Mouse (Mus musculus): Measurements from ENCODE around the gene Caskin1. TPM values are rescaled to one million over a fixed set of nuclear protein-coding genes. Genes with fewer than 3 reads are reported as not detected.

The Caskin1 gene
- polyA plus RNA-seq, 1 experiment from 2014 or later = 0.84 TPM

DNA sequence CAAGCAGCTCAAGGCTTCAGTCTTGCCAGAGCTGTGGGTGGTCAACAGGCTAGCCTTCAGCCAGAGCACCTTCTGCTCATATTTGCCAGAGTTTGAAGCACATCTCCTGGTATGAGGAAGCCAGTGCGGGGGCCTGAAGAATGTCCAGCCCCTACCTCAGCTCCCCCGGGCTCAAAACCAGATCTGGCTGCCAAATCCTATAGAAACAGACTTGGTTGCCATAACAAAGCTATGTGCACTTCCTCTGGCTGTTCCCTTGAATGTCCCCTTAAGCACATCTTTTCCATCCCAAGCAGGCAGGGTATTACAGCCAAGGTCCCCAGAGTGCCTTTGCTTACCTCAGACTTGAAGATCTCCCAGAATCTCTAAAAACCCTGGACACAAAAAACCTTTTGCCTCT, 36.3 kb downstream of the Caskin1 start:
- 57% methylated on average over 2 of the region's 2 CpGs for WGBS
- peak overlapping the region; percentile 41; the same call in 1 of the 2 replicates for H3K9ac ChIP-seq (ENCODE audit: low read length)
- H3K36me3 ChIP-seq (ENCODE audit: control insufficient read depth, insufficient read depth, low read length) = no peaks in the 10 kb centered on the region; the same call in 1 of the 2 replicates
- H3K9me3 ChIP-seq (ENCODE audit: control insufficient read depth, low read length) = no peaks in the 10 kb centered on the region
- ATAC-seq (ENCODE audit: low FRiP score, low TSS enrichment) = no peak
- DNase-seq (ENCODE audit: low spot score) = no peak
- peak overlapping the region; percentile 35; the same call in 1 of the 2 replicates for H3K27ac ChIP-seq (replicated peaks)
- H3K4me2 ChIP-seq (replicated peaks; ENCODE audit: low read depth) = no peak overlapping the region
- no peak for TF ChIP-seq EP300 (optimal IDR thresholded peaks at IDR 0.05)
- TF ChIP-seq CTCF (IDR thresholded peaks at IDR 0.05; ENCODE audit: low read depth) = no peak
- H3K4me1 ChIP-seq (replicated peaks; ENCODE audit: control insufficient read depth, insufficient read depth) = peaks cover 8% of the 10 kb centered on the region
- no peaks in the 10 kb centered on the region for H3K27me3 ChIP-seq (ENCODE audit: control insufficient read depth, insufficient read depth, low read length)
- no peak overlapping the region for H3K4me3 ChIP-seq (ENCODE audit: low read depth, low read length)

DNA sequence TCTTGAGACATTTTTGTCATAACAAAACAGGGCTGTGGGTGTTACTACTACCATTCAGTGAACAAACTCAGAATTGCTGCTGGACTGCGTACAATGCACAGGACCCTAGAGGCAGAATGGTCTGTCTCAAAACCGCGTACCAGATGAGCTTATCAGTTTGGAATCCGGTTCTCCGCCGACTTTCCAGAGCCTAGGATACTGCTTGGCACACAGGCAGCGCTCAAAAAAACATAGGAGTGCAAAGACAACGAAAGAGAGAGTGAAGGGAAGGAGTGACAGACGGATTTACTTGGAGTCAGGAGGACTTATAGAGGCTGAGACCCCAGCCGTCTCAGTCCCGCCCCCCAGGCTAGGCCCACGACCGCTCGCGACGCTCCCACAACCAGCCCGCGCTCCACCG, 38.9 kb downstream of the Caskin1 start:
- peak overlapping the region; percentile 62 for H3K4me2 ChIP-seq (replicated peaks; ENCODE audit: low read depth)
- no peak for ATAC-seq (ENCODE audit: low FRiP score, low TSS enrichment)
- H3K27me3 ChIP-seq (ENCODE audit: control insufficient read depth, insufficient read depth, low read length) = no peaks in the 10 kb centered on the region
- 1% methylated on average over 19 of the region's 19 CpGs for WGBS
- no peaks in the 10 kb centered on the region for H3K9me3 ChIP-seq (ENCODE audit: control insufficient read depth, low read length)
- H3K9ac ChIP-seq (ENCODE audit: low read length) = peak overlapping the region; percentile 89
- peaks cover 3% of the 10 kb centered on the region; the same call in 1 of the 2 replicates for H3K36me3 ChIP-seq (ENCODE audit: control insufficient read depth, insufficient read depth, low read length)
- H3K4me3 ChIP-seq (ENCODE audit: low read depth, low read length) = peak overlapping the region; percentile 91
- H3K27ac ChIP-seq (replicated peaks) = peak overlapping the region; percentile 87
- TF ChIP-seq EP300 (optimal IDR thresholded peaks at IDR 0.05) = no peak
- no peak for TF ChIP-seq CTCF (IDR thresholded peaks at IDR 0.05; ENCODE audit: low read depth)
- peaks cover 13% of the 10 kb centered on the region for H3K4me1 ChIP-seq (replicated peaks; ENCODE audit: control insufficient read depth, insufficient read depth)
- no peak for DNase-seq (ENCODE audit: low spot score)

DNA sequence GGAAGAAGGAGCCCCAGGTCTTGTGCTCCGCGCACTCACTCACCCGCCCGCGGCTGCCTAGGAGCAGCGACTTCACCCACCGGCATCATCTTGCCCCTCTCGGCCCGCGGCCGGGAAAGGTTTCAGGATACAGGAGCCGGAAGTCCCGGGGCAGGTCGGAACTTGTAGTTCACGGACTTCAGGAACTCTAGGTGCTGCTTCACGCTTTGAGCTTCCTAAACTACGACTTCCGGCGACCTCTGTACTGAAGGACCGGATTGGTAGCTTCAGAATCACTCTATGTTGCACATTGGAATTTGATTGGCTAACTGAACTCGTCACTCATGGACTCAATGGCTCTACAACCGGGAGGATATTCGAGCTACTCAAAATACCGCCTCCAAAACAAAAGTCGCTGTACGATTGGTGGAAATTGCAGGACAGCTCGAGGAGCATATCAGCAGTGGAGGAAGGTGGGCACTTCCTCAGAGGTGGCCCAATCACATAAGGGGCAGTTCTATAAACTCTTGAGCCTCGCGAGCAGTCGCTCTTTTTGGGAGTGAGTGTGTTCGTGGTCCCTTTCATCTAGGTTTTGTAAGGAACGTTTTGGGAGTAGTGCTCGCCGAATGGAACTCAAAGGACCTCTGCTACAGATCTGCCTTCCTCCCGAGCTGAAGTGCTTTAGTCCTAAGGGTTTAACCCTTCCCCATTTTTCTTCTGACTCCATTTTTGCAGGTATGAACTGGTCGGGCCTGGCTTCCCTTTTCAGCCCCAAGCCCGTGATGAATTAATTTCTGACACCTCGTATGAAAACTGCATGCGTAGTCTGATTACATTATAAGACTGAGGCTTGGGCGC, 39.5 kb downstream of the Caskin1 start, which contains the start of gene Traf7:
Gene Traf7, minus strand, starts transcription at position 216 of the 837 bp plus-strand sequence.
- under 1% methylated on average over 40 of the region's 40 CpGs for WGBS
- DNase-seq (ENCODE audit: low spot score) (peak; percentile 93), ATAC-seq (ENCODE audit: low FRiP score, low TSS enrichment) (peak; percentile 99)
- no peaks in the 10 kb centered on the region for H3K27me3 ChIP-seq (ENCODE audit: control insufficient read depth, insufficient read depth, low read length)
- peak within 1 kb of the TSS; percentile 89 for H3K9ac ChIP-seq (ENCODE audit: low read length)
- H3K4me1 ChIP-seq (replicated peaks; ENCODE audit: control insufficient read depth, insufficient read depth) = peaks cover 13% of the 10 kb centered on the region
- H3K27ac ChIP-seq (replicated peaks) = peak within 1 kb of the TSS; percentile 87
- peak within 1 kb of the TSS; percentile 91 for H3K4me3 ChIP-seq (ENCODE audit: low read depth, low read length)
- peaks cover 3% of the 10 kb centered on the region; the same call in 1 of the 2 replicates for H3K36me3 ChIP-seq (ENCODE audit: control insufficient read depth, insufficient read depth, low read length)
- H3K9me3 ChIP-seq (ENCODE audit: control insufficient read depth, low read length) = no peaks in the 10 kb centered on the region
- TF ChIP-seq EP300 (optimal IDR thresholded peaks at IDR 0.05) = no peak
- no peak for TF ChIP-seq CTCF (IDR thresholded peaks at IDR 0.05; ENCODE audit: low read depth)
- peak within 1 kb of the TSS; percentile 62 for H3K4me2 ChIP-seq (replicated peaks; ENCODE audit: low read depth)

DNA sequence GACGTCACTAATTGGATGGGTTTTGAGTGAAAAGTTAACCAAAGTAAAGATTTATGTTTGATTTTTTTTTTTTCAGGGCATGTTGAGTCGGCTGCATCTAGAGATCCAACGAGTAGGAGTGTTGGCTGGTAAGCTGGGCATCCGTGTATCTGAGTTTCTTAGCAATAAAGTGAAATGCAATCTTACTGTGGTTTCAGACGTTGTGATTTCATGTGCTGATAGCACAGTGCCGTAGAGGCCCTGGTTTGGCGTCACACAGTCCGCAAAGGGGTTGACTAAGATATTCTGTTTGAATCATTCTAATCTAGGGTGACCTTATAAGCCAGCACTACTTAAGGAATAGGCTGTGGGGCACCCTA, 40.1 kb downstream of the Caskin1 start:
- H3K36me3 ChIP-seq (ENCODE audit: control insufficient read depth, insufficient read depth, low read length) = peaks cover 3% of the 10 kb centered on the region; the same call in 1 of the 2 replicates
- no peak for DNase-seq (ENCODE audit: low spot score)
- H3K4me3 ChIP-seq (ENCODE audit: low read depth, low read length) = peak overlapping the region; percentile 42
- H3K4me1 ChIP-seq (replicated peaks; ENCODE audit: control insufficient read depth, insufficient read depth) = peaks cover 13% of the 10 kb centered on the region
- no peak for ATAC-seq (ENCODE audit: low FRiP score, low TSS enrichment)
- H3K9ac ChIP-seq (ENCODE audit: low read length) = peak overlapping the region; percentile 64
- TF ChIP-seq EP300 (optimal IDR thresholded peaks at IDR 0.05) (no peak), CTCF (IDR thresholded peaks at IDR 0.05; ENCODE audit: low read depth) (no peak)
- 0% methylated on average over 8 of the region's 8 CpGs for WGBS
- H3K27me3 ChIP-seq (ENCODE audit: control insufficient read depth, insufficient read depth, low read length) = no peaks in the 10 kb centered on the region
- no peaks in the 10 kb centered on the region for H3K9me3 ChIP-seq (ENCODE audit: control insufficient read depth, low read length)
- peak overlapping the region; percentile 62 for H3K4me2 ChIP-seq (replicated peaks; ENCODE audit: low read depth)
- peak overlapping the region; percentile 81 for H3K27ac ChIP-seq (replicated peaks)

DNA sequence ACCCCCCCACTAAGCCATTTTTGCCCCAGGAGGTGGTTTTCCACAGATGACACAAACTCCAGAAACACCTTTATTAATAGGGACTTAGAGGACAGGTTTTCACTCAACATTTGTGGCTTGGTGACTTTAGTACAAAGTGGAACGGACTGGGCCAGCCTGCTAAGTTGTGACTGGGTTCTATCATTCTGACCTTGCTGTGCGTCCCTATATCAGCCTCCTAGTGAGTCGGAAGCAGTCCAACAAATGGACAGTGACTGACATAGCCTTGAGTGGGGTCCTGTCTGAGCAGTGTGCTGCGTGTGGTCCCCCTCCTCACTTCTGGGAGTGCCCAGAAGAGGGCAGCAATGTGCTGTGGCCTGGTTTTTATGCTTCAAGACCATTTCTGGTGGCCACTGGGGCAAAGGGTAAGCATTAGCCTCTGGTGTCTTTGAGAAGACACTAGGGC, 40.6 kb downstream of the Caskin1 start:
- Histone ChIP-seq H3K36me3 (ENCODE audit: control insufficient read depth, insufficient read depth, low read length) (peaks cover 3% of the 10 kb centered on the region; the same call in 1 of the 2 replicates), H3K9ac (ENCODE audit: low read length) (peak overlapping the region; percentile 64), H3K4me2 (replicated peaks; ENCODE audit: low read depth) (peak overlapping the region; percentile 62), H3K27me3 (ENCODE audit: control insufficient read depth, insufficient read depth, low read length) (no peaks in the 10 kb centered on the region), H3K4me1 (replicated peaks; ENCODE audit: control insufficient read depth, insufficient read depth) (peaks cover 13% of the 10 kb centered on the region), H3K4me3 (ENCODE audit: low read depth, low read length) (peak overlapping the region; percentile 42), H3K27ac (replicated peaks) (0 out of 2 replicates have a peak overlapping the region, but pooled peaks have one; percentile 18), H3K9me3 (ENCODE audit: control insufficient read depth, low read length) (no peaks in the 10 kb centered on the region)
- TF ChIP-seq EP300 (optimal IDR thresholded peaks at IDR 0.05) = no peak
- TF ChIP-seq CTCF (IDR thresholded peaks at IDR 0.05; ENCODE audit: low read depth) = peak; percentile 92
- DNase-seq (ENCODE audit: low spot score) = peak; percentile 67
- WGBS = 2% methylated on average over 4 of the region's 4 CpGs
- ATAC-seq (ENCODE audit: low FRiP score, low TSS enrichment) = no peak

All from stomach, postnatal 0 days (tissue).